Mouse (Mus musculus) G1E (cell line): ENCODE measurements at regions not wholly inside any gene's neighbourhood (a gene's known extent, or its start where the extent isn't known, plus 50 kb on each side); places are given as distances from the start of the nearest gene placed in this dataset.

ENCODE experiments used
- CTCF ChIP-seq: IDR thresholded peaks from 2 replicates; pipeline ENCODE4 v1.5.1; 2012; ENCODE audit warnings: low read depth, low read length, inconsistent platforms, mixed read lengths
- GATA1 ChIP-seq: IDR thresholded peaks from 2 replicates; pipeline ENCODE4 v1.6.1; 2012; ENCODE audit warnings: borderline replicate concordance, low read length, inconsistent platforms, mixed read lengths
- TAL1 ChIP-seq: conservative IDR thresholded peaks from 2 replicates; pipeline ENCODE4 v1.6.1; 2012; ENCODE audit warnings: low read depth, low read length, inconsistent platforms, mixed read lengths

- no peak for TF ChIP-seq CTCF
- TF ChIP-seq TAL1: no peak
- TF ChIP-seq GATA1: no peak
Measured at GRCm38 (mm10) chr9:116438580-116438979, 263.4 kb upstream of the Tgfbr2 start.
